Mouse (Mus musculus): ENCODE measurements around the gene Frg2f1. TPM values are rescaled to one million over a fixed set of nuclear protein-coding genes. Genes with fewer than 3 reads are reported as not detected.

The Frg2f1 gene
- 3.9 TPM for polyA plus RNA-seq (2017; shearing (Covaris generic))

GRCm38 (mm10) chr4:119539031-119539824 is at the start of gene Frg2f1:
Frg2f1 (minus strand) TSS chr4:119539529.

GRCm38 (mm10) chr4:119536615-119537014 is 2.7 kb downstream of the Frg2f1 start, which contains the start of gene Foxj3:
Foxj3 (plus strand) TSS chr4:119537004.

GRCm38 (mm10) chr4:119492291-119492932 is 46.9 kb downstream of the Frg2f1 start, which contains the start of gene Rimkla:
Rimkla (minus strand) TSS chr4:119492628.

Other genes with a start within 250 kb of the Frg2f1 start
- 445 TPM for gene Ybx1, start 244.9 kb downstream of the Frg2f1 start, polyA plus RNA-seq (2017; shearing (Covaris generic))
- gene Ppih, start 219.0 kb downstream of the Frg2f1 start, polyA plus RNA-seq (2017; shearing (Covaris generic)) = 21.6 TPM
- gene Ccdc30, start 124.0 kb downstream of the Frg2f1 start, polyA plus RNA-seq (2017; shearing (Covaris generic)) = 0.71 TPM
- gene Ppcs, start 117.1 kb downstream of the Frg2f1 start, polyA plus RNA-seq (2017; shearing (Covaris generic)) = 12.0 TPM
- gene Zmynd12, start 116.7 kb downstream of the Frg2f1 start, polyA plus RNA-seq (2017; shearing (Covaris generic)) = not detected
- 0.94 TPM for gene Rimkla, start 46.9 kb downstream of the Frg2f1 start, polyA plus RNA-seq (2017; shearing (Covaris generic))
- gene Foxj3, start 2.5 kb downstream of the Frg2f1 start, polyA plus RNA-seq (2017; shearing (Covaris generic)) = 54.2 TPM
- not detected for gene Guca2a, start 98.2 kb upstream of the Frg2f1 start, polyA plus RNA-seq (2017; shearing (Covaris generic))
- gene Guca2b, start 119.4 kb upstream of the Frg2f1 start, polyA plus RNA-seq (2017; shearing (Covaris generic)) = not detected
- 12.9 TPM for gene Hivep3, start 194.3 kb upstream of the Frg2f1 start, polyA plus RNA-seq (2017; shearing (Covaris generic))

Measured in effector memory CD4-positive, alpha-beta T cell, adult 7 months (primary cell).